Mouse (Mus musculus) forebrain, embryonic 14.5 days (tissue): ENCODE measurements at regions not wholly inside any gene's neighbourhood (a gene's known extent, or its start where the extent isn't known, plus 50 kb on each side); places are given as distances from the start of the nearest gene placed in this dataset.
A peak's percentile ranks its signal among the peaks of the same experiment; 100 is the strongest.

Experiments used
- ATAC-seq: fragments of 200-750 bp; cut with Nextera tagmentation; 2 replicates; pipeline ENCODE4 v1.8.0; 2017; ENCODE audit warnings: mild to moderate bottlenecking, moderate library complexity
- DNase-seq: peaks from one replicate; pipeline ENCODE4 v3.0.0-alpha.2; 2015; ENCODE audit warnings: low spot score
- H3K27ac ChIP-seq: fragments of 300-500 bp; sonication (generic); 2 replicates; pipeline ENCODE4 v1.5.1; 2014; ENCODE audit warnings: low read depth, mild to moderate bottlenecking, control low read depth, low read length, moderate library complexity
- H3K27me3 ChIP-seq: fragments of 300-500 bp; sonication (generic); replicated peaks from 2 replicates; pipeline ENCODE4 v1.6.1; 2014; ENCODE audit warnings: low read length, control low read depth, mixed read lengths; ENCODE audit not compliant: control insufficient read depth, insufficient read depth
- H3K36me3 ChIP-seq: fragments of 300-500 bp; sonication (generic); 2 replicates; pipeline ENCODE4 v1.6.1; 2014; ENCODE audit warnings: low read length, control low read depth; ENCODE audit not compliant: control insufficient read depth, insufficient read depth
- H3K4me1 ChIP-seq: fragments of 300-500 bp; sonication (generic); 2 replicates; pipeline ENCODE4 v1.6.1; 2014; ENCODE audit warnings: antibody characterized with exemption, low read length, control low read depth; ENCODE audit not compliant: control insufficient read depth, insufficient read depth
- H3K4me2 ChIP-seq: fragments of 300-500 bp; sonication (generic); 2 replicates; pipeline ENCODE4 v1.6.1; 2014; ENCODE audit warnings: mild to moderate bottlenecking, control low read depth, low read length
- H3K4me3 ChIP-seq: fragments of 300-500 bp; sonication (generic); 2 replicates; pipeline ENCODE4 v1.5.1; 2014; ENCODE audit warnings: low read depth, low read length, control low read depth
- H3K9ac ChIP-seq: fragments of 300-500 bp; sonication (generic); 2 replicates; pipeline ENCODE4 v1.6.1; 2014; ENCODE audit warnings: mild to moderate bottlenecking, low read length, control low read depth, moderate library complexity
- H3K9me3 ChIP-seq: fragments of 300-500 bp; sonication (generic); replicated peaks from 2 replicates; pipeline ENCODE4 v1.6.1; 2016; ENCODE audit warnings: low read length, control low read depth, mixed read lengths; ENCODE audit not compliant: control insufficient read depth
- WGBS: fragments of 180-500 bp; shearing (Covaris S2); extraction: QIAGEN DNeasy Blood & Tissue Kit; methylation state at CpG from one replicate; pipeline ENCODE4 v1.1.7; 2014; 5-methylcytosine and 5-hydroxymethylcytosine counted together

DNA sequence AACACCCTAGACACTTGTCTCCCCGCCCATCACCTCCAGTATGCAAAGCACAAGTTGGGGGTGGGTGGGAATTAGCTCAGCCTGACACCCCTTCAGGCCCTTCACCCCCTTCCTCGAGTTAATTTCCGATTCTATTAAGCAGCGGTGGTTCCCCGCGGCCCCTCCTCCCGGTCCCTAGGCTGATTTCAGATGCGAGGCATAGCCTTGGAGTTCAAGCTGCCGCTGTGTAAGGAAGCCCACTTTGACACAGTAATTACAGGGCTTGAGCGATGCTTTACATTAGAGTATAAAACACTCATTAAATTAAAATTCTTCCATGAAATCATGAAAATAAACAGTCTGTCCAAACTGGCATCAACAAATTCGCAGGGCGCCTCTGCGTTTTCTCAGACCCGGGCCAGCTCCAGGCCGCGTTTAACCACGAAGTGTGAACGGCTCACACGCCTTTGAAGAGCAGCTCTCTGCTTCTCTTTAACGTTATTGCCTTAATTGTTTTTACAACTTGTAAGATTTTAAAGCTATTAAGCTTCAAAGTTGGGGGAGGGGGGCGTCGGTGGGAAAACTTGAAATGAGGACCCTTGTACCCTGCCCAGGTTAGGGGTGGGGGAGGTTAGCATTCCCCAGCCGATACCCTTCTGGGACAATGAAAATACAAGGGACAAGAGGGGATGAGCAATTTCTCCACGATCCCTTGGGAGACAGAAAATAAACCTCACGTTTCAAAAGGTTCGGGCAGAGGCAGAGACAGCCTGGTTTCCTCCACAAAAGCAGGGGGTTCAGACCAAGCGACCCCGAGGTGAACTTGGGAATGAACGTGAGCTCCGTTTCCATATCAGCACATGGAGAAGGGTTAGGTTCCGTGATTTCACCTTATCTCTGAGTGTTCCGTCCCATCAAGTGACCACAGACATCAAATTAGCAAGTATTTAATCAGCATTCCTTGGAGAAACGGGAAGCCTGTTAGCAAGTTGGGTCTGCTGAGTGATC lies 114.4 kb downstream of the Dicer1 start:
- peak overlapping the region; percentile 21; the same call in 1 of the 2 replicates for H3K4me2 ChIP-seq
- no peaks in the 10 kb centered on the region for H3K36me3 ChIP-seq
- H3K27ac ChIP-seq = no peak overlapping the region
- peaks cover 7% of the 10 kb centered on the region; the same call in 1 of the 2 replicates for H3K27me3 ChIP-seq
- no peak overlapping the region for H3K4me3 ChIP-seq
- no peak overlapping the region for H3K9ac ChIP-seq
- WGBS = 12% methylated on average over 33 of the region's 33 CpGs
- DNase-seq (peak; percentile 79), ATAC-seq (peak; percentile 88)
- no peaks in the 10 kb centered on the region for H3K9me3 ChIP-seq
- H3K4me1 ChIP-seq = peaks cover 9% of the 10 kb centered on the region

DNA sequence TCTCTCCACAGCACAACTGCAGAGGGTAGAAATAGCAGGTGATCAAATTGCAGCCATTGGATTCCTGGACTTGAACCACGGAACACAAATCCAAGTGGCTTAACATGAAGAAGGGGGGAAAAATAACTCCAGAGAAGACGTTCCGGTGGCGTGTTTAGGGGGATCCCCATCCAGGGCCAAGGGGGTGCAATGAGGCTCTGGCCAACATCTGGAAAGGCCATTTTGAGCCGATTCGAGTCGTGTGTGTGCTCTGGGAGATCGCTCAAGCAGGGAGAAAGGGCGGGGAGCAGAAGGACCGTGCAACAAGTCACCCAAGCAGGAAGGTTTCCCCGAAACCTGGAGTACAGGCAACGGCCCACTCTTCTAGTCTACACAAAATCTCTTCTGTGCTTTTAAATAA lies 115.3 kb downstream of the Dicer1 start:
- H3K27ac ChIP-seq = no peak overlapping the region
- H3K27me3 ChIP-seq = peaks cover 7% of the 10 kb centered on the region; the same call in 1 of the 2 replicates
- 69% methylated on average over 12 of the region's 12 CpGs for WGBS

DNA sequence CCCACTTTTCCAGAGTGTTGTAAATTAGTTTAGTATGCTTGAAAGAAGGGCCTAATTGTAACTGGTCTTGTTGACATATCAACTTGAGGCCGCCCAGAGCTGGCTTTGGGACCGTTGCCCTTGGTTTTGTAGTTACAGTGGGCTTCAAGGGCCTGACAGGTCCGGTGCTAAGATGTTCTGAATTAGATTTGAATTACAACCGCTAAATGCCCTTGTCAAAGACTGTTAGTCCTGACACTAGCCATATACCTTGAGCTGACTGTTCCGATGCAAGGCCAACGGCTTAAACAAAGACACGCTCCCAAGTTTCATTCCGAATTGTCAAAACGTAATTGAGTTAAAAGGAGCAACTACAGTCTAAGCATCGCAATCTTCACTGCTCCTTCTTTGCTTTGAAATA lies 116.9 kb downstream of the Dicer1 start:
- Histone ChIP-seq H3K27ac (no peak overlapping the region), H3K4me3 (no peak overlapping the region), H3K9me3 (no peaks in the 10 kb centered on the region), H3K4me2 (no peak overlapping the region), H3K27me3 (peaks cover 6% of the 10 kb centered on the region; the same call in 1 of the 2 replicates), H3K9ac (no peak overlapping the region), H3K36me3 (no peaks in the 10 kb centered on the region), H3K4me1 (peaks cover 9% of the 10 kb centered on the region)
- ATAC-seq (no peak), DNase-seq (no peak)
- 56% methylated on average over 10 of the region's 10 CpGs for WGBS

More for the DNA sequence above, 115.3 kb downstream of the Dicer1 start:
- Histone ChIP-seq H3K9ac (no peak overlapping the region), H3K4me3 (no peak overlapping the region), H3K4me2 (no peak overlapping the region), H3K4me1 (peaks cover 9% of the 10 kb centered on the region), H3K36me3 (no peaks in the 10 kb centered on the region), H3K9me3 (no peaks in the 10 kb centered on the region)
- ATAC-seq (no peak), DNase-seq (no peak)

DNA sequence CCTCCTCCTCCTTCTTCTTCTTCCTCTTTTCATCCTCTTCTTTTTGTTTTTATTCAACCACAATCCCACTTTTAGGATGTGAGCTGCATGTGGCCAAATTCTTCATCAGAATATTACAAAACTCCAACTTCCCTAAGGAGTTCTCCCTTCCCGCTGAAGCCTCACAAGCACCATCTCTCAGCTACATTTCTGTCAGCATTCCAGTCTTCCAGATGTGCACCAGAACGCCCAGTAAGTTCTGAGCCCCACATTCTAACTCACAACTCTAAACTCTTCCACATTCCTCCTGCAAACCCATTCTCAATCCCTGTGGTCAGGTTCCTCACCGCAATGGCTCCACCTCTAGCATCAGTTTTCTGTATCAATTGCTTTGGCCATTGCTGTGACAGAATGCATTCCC lies 121.2 kb downstream of the Dicer1 start:
- no peak for ATAC-seq
- no peak overlapping the region for H3K4me3 ChIP-seq
- no peak overlapping the region for H3K27ac ChIP-seq
- no peak overlapping the region for H3K4me2 ChIP-seq
- H3K4me1 ChIP-seq = no peaks in the 10 kb centered on the region
- no peaks in the 10 kb centered on the region for H3K9me3 ChIP-seq
- WGBS = 92% methylated on average over 3 of the region's 3 CpGs
- H3K9ac ChIP-seq = no peak overlapping the region
- H3K27me3 ChIP-seq = no peaks in the 10 kb centered on the region
- DNase-seq = no peak
- no peaks in the 10 kb centered on the region for H3K36me3 ChIP-seq

DNA sequence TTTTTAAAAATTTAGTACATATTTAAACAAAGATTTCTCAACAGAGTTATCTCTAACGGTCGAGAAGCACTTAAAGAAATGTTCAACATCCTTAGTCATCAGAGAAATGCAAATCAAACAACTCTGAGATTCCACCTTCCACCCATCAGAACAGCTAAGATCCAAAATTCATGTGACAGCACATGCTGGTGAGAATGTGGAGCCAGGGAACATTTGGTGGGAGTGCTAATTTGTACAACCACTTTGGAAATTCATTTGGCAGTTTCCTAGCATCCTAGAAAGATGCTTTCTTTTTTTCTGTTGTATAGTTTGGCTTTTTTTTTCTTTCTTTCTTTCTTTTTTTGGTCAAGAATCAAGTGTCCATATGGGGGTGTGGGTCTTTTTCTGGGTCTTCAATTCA lies 122.3 kb downstream of the Dicer1 start:
- ATAC-seq (no peak), DNase-seq (no peak)
- Histone ChIP-seq H3K4me1 (no peaks in the 10 kb centered on the region), H3K36me3 (no peaks in the 10 kb centered on the region), H3K4me2 (no peak overlapping the region), H3K27me3 (no peaks in the 10 kb centered on the region), H3K4me3 (no peak overlapping the region), H3K9ac (no peak overlapping the region), H3K27ac (no peak overlapping the region), H3K9me3 (no peaks in the 10 kb centered on the region)
- WGBS = 89% methylated on average over 2 of the region's 2 CpGs

DNA sequence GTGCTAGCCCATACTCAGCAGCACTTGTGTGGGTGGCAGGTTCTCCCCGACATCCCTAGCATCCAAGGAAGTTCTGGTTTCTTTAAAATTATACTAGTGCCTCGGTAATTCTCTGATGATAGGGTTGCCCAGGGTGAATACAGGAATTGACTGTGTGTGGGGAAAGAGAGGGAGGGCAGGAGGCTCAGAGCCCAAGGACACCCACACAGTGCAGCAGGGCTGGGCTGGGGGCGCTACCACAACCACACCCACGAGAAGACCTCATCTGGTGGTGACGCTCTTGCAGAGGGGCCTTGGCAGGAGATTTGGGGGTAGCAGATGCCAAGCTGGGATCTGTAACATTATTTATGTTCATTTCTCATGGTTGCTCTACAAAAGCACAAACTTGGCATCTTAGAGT lies 125.7 kb downstream of the Dicer1 start:
- Histone ChIP-seq H3K27me3 (no peaks in the 10 kb centered on the region), H3K4me1 (no peaks in the 10 kb centered on the region), H3K36me3 (no peaks in the 10 kb centered on the region), H3K27ac (no peak overlapping the region), H3K4me2 (no peak overlapping the region), H3K4me3 (no peak overlapping the region), H3K9ac (no peak overlapping the region), H3K9me3 (no peaks in the 10 kb centered on the region)
- no peak for ATAC-seq
- WGBS = 93% methylated on average over 5 of the region's 5 CpGs
- DNase-seq = no peak

DNA sequence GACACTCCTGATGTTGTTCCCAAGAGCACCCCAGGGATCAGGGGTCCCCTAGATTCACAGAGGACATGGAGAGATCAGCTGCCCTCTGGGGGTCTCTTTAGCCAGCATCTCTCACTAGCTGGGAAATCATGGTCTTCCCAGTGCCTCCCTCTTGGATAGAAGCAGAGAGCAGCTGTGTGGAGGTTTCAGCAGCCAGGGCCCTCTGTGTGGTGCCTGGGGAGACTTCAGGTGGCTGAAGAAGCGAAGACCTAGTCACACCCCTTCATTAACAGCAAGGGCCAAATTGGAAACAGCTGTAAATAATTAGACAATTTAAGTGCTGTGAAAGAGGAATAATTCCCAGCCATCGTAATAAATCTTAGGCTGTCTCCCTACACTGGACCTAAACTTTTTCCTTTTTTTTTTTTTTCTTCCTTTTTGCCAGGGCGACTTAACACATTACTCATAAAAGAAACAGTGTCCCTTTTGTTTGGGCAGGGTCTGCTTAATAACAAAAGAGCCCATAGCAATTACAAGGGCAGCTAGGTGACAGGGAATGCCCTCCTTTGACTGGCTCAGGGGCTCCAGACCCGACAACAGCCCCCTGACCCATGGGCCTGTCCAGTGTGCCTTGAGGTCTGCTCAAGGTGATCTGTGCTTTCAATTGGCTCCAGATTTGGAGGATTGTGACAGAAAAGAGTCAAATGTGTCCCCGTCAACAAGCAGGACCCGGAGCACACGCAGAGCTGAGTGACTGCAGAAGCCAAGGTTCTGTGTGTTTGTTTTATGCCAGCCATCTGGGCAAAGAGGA lies 127.7 kb downstream of the Dicer1 start:
- no peak overlapping the region for H3K9ac ChIP-seq
- no peaks in the 10 kb centered on the region for H3K36me3 ChIP-seq
- no peak for ATAC-seq
- no peaks in the 10 kb centered on the region for H3K9me3 ChIP-seq
- no peaks in the 10 kb centered on the region for H3K27me3 ChIP-seq
- no peak overlapping the region for H3K4me3 ChIP-seq
- 40% methylated on average over 7 of the region's 7 CpGs for WGBS
- no peak for DNase-seq
- H3K4me2 ChIP-seq = no peak overlapping the region
- H3K27ac ChIP-seq = no peak overlapping the region
- no peaks in the 10 kb centered on the region for H3K4me1 ChIP-seq

DNA sequence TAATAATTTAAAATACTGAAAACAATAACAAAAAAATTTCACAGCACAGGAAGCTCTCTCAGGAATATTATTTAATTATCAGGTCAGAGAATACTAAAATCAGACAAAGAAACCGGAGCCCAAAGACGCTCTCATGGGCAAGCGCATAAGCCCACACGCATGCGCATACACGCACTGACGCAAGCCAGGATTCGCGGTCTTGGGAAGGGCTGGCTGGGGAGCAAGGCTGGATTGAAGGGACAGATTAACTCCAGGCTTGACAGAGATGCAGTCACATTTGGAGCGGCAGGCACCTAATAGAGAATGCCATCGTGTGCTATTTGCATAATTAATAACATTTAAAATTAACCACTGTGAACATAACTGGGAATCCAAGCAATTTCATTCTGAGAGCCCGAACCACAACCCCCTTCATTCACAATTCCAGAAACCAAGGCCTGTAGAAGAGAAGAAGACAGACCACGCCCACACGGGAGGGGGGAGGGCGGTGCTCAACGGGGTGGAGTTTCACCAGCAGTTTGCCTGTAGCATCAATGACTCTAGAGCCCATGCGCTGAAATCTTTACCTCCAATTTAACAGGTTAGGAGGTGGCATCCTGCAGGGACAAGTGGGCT lies 134.5 kb downstream of the Dicer1 start:
- ATAC-seq (peak; percentile 95), DNase-seq (peak; percentile 94)
- Histone ChIP-seq H3K27ac (peak overlapping the region; percentile 84; the same call in 1 of the 2 replicates), H3K9ac (peak overlapping the region; percentile 40; the same call in 1 of the 2 replicates), H3K36me3 (no peaks in the 10 kb centered on the region), H3K4me1 (no peaks in the 10 kb centered on the region), H3K9me3 (no peaks in the 10 kb centered on the region), H3K4me2 (peak overlapping the region; percentile 50), H3K27me3 (no peaks in the 10 kb centered on the region), H3K4me3 (peak overlapping the region; percentile 19)
- 7% methylated on average over 17 of the region's 17 CpGs for WGBS
